Mouse (Mus musculus) small intestine, adult 2 months (tissue): Measurements from ENCODE around the gene Bicra. TPM values are rescaled to one million over a fixed set of nuclear protein-coding genes. Genes with fewer than 3 reads are reported as not detected.

Source experiments
- H3K27ac ChIP-seq: fragments of 200-500 bp; 2 replicates; pipeline ENCODE4 v1.5.1; 2012; ENCODE audit warnings: low read depth, low read length, control low read depth, inconsistent platforms; ENCODE audit not compliant: insufficient read depth
- H3K27me3 ChIP-seq: fragments of 200-500 bp; 2 replicates; pipeline ENCODE4 v1.6.1; 2012; ENCODE audit warnings: mild to moderate bottlenecking, moderate library complexity, low read length, inconsistent platforms; ENCODE audit not compliant: control insufficient read depth, insufficient read depth
- H3K36me3 ChIP-seq: fragments of 200-500 bp; 2 replicates; pipeline ENCODE4 v1.6.1; 2012; ENCODE audit warnings: mild to moderate bottlenecking, low read length, control low read depth, inconsistent platforms; ENCODE audit not compliant: control insufficient read depth, insufficient read depth
- H3K4me1 ChIP-seq: fragments of 200-500 bp; 2 replicates; pipeline ENCODE4 v1.6.1; 2012; ENCODE audit warnings: low read length, inconsistent platforms, mixed read lengths; ENCODE audit not compliant: control insufficient read depth, insufficient read depth, insufficient read length
- H3K4me3 ChIP-seq: fragments of 200-500 bp; 2 replicates; pipeline ENCODE4 v1.5.1; 2012; ENCODE audit warnings: low read depth, mild to moderate bottlenecking, control low read depth, inconsistent platforms, low read length, moderate library complexity
- CTCF ChIP-seq: fragments of 200-500 bp; IDR thresholded peaks from 2 replicates; pipeline ENCODE4 v1.5.1; 2012; ENCODE audit warnings: low read depth, mild to moderate bottlenecking, control low read depth, inconsistent platforms, low read length, moderate library complexity, mixed read lengths; ENCODE audit not compliant: insufficient replicate concordance, insufficient read length; ENCODE audit errors: extremely low read depth
- POLR2A ChIP-seq: fragments of 200-500 bp; IDR thresholded peaks from 2 replicates; pipeline ENCODE4 v1.6.1; 2012; ENCODE audit warnings: low read depth, mild to moderate bottlenecking, control low read depth, inconsistent platforms, low read length, moderate library complexity
- WGBS: fragments of 180-500 bp; shearing (Covaris S2); methylation state at CpG from one replicate; pipeline ENCODE4 v1.1.7; 2018; 5-methylcytosine and 5-hydroxymethylcytosine counted together
- polyA plus RNA-seq: library from polyadenylated mRNA; depleted of rRNA; stranded (reverse); fragments of >200 nt; gene quantifications from 2 replicates; pipeline ENCODE4 v1.2.3, GENCODE M21; 2012

Gene Bicra
- polyA plus RNA-seq, 1 experiment: 31.0 TPM

DNA sequence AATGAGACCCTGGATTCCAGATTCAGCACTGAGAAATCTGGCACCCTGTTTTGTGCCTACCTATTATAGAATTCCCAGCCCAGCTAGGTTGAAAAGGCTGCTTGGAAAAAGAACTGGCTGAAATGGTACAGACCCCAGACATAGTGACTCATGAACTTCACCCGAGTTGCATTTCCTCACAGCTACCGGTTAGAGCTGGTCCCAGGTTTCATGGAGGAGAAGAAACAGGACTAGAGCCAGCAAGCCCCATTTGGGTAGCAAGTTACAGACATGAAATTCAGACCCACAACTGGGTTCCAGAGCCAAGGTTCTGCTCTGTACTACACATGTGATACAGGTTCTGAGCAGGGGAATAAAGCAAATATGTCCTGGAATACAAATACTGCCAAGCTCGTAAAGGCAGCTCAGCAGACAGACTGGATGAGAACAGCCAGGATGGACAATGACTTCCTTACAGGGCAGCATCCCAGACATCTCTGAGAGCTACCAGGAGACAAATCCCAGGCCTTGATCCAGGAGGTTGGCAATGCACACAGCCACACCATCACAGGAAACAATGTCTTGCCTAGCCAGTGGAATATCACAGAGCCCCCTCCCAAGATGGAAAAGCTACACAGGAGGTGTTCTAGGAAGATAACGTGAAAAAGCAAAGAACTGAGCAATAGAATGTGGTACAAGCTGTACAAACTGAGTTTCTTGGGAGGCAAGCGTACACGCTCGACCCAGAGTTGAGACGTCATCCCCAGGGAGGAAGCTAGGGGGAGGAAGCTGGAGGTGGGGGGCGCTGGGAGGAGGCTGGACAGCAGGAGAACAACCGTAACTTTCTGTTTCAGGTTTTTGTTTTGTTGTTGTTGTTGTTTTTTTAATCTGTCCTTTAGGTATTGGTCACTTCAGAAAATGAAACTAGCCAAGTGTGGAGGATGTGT is 4.6 kb downstream of the Bicra start:
- WGBS: 57% methylated on average over 10 of the region's 10 CpGs
- Histone ChIP-seq H3K27me3 (no peaks in the 10 kb centered on the region), H3K27ac (peak overlapping the region; percentile 61), H3K4me3 (no peak overlapping the region), H3K4me1 (peaks cover 35% of the 10 kb centered on the region), H3K36me3 (no peaks in the 10 kb centered on the region)
- TF ChIP-seq POLR2A (no peak), CTCF (0 out of 2 replicates have a peak, but pooled peaks have one; percentile 8)

GRCm38 (mm10) chr7:16041208-16041607 is 6.5 kb downstream of the Bicra start:
- Histone ChIP-seq H3K27ac (no peak overlapping the region), H3K4me1 (peaks cover 42% of the 10 kb centered on the region), H3K27me3 (no peaks in the 10 kb centered on the region), H3K36me3 (no peaks in the 10 kb centered on the region), H3K4me3 (no peak overlapping the region)
- 59% methylated on average over 2 of the region's 2 CpGs for WGBS
- TF ChIP-seq POLR2A (no peak), CTCF (no peak)

- TF ChIP-seq CTCF: no peak
- no peaks in the 10 kb centered on the region for H3K36me3 ChIP-seq
- peaks cover 29% of the 10 kb centered on the region for H3K4me1 ChIP-seq
- no peak overlapping the region for H3K27ac ChIP-seq
- no peak overlapping the region for H3K4me3 ChIP-seq
- H3K27me3 ChIP-seq: no peaks in the 10 kb centered on the region
- WGBS: 80% methylated on average over 5 of the region's 5 CpGs
Observed at GRCm38 (mm10) chr7:16039363-16039762, 8.4 kb downstream of the Bicra start.

- TF ChIP-seq CTCF (no peak), POLR2A (no peak)
- Histone ChIP-seq H3K4me1 (peaks cover 39% of the 10 kb centered on the region), H3K27ac (peak overlapping the region; percentile 81), H3K27me3 (no peaks in the 10 kb centered on the region), H3K4me3 (no peak overlapping the region), H3K36me3 (no peaks in the 10 kb centered on the region)
- WGBS: 61% methylated on average over 6 of the region's 6 CpGs
Observed at GRCm38 (mm10) chr7:16036972-16037371, 10.7 kb downstream of the Bicra start.

DNA sequence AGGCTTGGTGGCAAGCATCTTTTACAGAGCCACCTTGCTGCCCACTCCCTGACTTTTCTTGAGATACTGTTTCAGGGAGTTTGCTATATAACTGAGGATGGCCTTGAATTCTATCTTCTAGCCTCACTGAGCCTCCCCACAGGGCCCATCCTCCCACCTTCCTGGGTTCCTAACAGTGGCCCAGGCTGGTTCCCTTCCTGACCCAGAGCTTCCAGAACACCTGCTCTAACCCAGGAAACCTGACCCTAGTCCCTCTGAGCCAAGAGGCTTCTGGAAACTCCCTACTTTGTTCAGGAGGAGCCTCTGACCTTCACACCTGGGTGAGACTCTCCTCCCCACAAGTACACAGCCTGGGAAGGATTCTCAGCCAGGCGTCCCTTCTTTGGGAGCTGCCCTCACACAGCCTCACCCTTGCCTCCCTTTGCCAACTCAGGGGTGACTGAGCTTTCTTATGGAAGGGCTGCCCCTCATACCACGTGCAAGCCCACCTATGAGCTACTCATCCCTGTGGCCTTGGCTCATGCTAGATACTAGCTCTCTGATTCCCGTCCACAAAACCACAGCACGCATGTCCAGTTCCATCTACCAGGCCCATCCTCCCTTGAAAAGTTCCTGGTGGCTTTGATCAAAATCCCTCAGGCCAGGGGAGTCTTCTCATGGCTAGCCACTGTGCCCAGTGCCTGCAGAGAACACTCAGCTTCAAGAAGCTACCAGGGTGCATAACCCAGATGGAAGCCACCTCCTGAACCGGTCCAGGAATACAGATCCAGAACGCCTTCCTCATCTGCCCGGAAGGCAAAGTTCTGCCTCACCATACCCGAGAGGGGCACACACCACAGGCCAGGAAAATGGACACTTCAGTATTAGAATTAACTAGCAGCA is 13.9 kb downstream of the Bicra start:
- no peak overlapping the region for H3K4me3 ChIP-seq
- 0 out of 2 replicates have a peak, but pooled peaks cover 1% of the 10 kb centered on the region for H3K36me3 ChIP-seq
- no peaks in the 10 kb centered on the region for H3K27me3 ChIP-seq
- TF ChIP-seq CTCF (no peak), POLR2A (peak; percentile 37; the same call in 1 of the 2 replicates)
- peak overlapping the region; percentile 100 for H3K27ac ChIP-seq
- H3K4me1 ChIP-seq: peaks cover 35% of the 10 kb centered on the region
- 34% methylated on average over 8 of the region's 8 CpGs for WGBS

DNA sequence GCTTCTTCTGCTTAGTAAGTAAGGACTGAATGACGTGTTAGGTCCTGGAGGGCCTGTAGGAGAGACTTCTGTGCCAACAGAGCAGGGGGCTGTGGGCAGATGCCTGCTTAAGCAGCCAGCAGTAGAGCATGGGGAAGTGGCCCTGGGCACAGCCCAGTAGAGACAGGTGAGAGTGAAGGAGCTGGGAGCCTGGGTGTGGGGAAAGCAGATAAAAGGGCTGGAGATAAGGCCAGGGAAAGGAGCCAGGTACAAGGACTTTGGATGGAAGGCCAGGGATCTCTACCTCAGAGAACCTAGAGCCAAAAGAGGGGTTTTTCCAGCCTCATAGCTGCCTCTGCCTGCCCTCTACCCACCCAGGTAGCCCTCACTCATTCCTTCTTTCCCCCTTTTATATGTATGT is 14.7 kb downstream of the Bicra start:
- no peak for TF ChIP-seq CTCF
- no peaks in the 10 kb centered on the region for H3K27me3 ChIP-seq
- WGBS: 9% methylated on average over 1 of the region's 1 CpGs
- peaks cover 35% of the 10 kb centered on the region for H3K4me1 ChIP-seq
- H3K36me3 ChIP-seq: 0 out of 2 replicates have a peak, but pooled peaks cover 1% of the 10 kb centered on the region
- H3K4me3 ChIP-seq: no peak overlapping the region
- peak overlapping the region; percentile 100 for H3K27ac ChIP-seq

DNA sequence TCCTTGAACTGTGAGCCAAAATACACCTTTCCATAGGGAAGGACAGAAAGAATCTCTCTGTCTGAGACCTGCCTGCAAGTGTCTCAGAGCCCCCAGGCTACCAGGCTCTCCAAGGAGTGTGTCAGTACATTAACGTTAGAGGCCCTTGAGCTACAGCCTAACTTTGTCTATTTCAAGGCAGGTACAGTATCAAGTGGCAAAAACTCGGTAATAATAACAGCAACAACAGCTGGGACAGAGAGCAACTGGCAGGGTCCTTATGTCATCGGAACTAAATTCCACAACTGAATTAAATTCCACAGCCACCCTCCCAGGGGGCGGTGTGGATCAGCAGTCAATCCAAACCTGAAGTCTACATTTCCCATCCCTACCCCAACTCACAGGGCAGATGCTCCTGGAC is 16.6 kb downstream of the Bicra start:
- H3K27me3 ChIP-seq: no peaks in the 10 kb centered on the region
- 85% methylated on average over 4 of the region's 4 CpGs for WGBS
- H3K4me3 ChIP-seq: no peak overlapping the region
- TF ChIP-seq CTCF (no peak), POLR2A (no peak)
- 0 out of 2 replicates have a peak, but pooled peaks cover 3% of the 10 kb centered on the region for H3K36me3 ChIP-seq
- peaks cover 28% of the 10 kb centered on the region for H3K4me1 ChIP-seq
- no peak overlapping the region for H3K27ac ChIP-seq
